Mouse (Mus musculus): ENCODE measurements around the gene Hes7.

DNA sequence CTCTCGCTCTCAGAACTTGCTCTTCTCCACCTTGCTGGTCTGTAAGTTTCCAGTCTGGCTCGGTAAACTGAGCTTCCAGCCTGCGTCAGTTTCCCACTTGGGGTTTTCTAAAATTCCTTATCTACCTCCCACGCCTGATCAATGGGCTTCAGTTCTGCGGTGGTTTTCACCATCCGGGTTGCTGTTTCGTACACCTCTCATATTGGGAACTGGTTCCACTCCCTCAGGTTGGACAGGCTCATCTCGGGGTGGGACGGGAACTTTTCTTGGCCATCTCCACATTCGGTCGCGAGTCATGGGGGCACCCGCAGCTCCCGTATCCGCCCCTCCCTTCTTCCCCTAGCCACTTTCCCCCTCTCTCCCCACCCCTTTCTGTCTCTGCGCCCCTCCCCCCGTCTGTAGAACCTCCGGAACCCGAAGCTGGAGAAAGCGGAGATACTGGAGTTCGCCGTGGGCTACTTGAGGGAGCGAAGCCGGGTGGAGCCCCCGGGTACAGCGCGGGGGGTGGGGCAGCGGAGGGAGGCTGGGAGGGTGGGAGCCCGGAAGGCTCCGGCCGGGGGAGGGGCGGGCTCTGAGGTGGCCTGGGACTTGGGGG, 1.6 kb downstream of the Hes7 start:
- TF ChIP-seq CTCF (IDR thresholded peaks at IDR 0.05; ENCODE audit: borderline replicate concordance, control insufficient read depth, extremely low read depth, insufficient read depth, low read length, poor library complexity), result no peak
- TF ChIP-seq POLR2A (IDR thresholded peaks at IDR 0.05; ENCODE audit: control insufficient read depth, extremely low read depth, insufficient read depth, low read length, poor library complexity), result no peak

Measured in thymus, adult 2 months (tissue).